Mouse (Mus musculus): ENCODE measurements at regions not wholly inside any gene's neighbourhood (a gene's known extent, or its start where the extent isn't known, plus 50 kb on each side); places are given as distances from the start of the nearest gene placed in this dataset.

GRCm38 (mm10) chr9:35360139-35361100, 60.5 kb upstream of the Cdon start:
- no peak for DNase-seq (ENCODE audit: low spot score in 2 of 2)

DNA sequence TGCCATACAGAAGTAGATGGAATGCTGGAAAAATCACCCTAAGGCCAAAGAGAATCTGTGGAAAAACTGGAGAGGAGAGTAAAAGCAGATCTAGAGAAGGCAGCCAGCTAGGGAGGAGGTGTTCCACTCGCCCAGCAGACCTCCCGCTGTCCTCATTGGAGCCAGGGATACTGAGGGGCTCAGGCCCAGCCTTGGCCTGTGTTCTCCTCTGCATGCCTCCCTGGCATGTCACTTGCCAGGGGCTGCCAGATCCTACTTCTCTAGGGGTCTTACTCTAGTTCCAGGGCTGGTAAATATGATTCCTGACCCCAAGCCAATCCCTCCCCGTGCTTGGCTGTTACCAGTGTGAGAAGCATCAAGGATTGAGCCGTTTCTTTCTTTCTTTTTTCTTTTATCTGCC, 59.5 kb upstream of the Cdon start:
- DNase-seq (ENCODE audit: low spot score in 2 of 2): no peak

DNA sequence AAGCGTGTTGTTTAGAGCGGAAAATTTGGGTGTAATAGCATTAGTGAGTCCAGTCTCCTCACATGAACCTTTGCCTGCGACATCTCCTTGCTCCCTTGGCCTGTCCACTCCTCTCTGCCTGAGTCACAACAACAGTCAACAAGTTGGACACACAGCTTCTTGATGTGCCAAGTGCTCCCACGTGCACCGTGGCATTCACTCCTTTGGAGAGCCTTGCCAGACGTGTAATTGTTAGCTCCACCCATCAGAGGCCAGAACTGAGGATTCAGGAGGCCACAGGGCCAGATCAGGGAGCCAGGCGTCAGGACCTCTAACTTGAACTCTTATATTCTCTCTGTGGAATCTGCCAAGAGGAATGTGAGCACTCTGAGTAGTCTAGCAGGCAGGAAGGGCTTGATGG, 58.7 kb upstream of the Cdon start:
- no peak for DNase-seq (ENCODE audit: low spot score in 2 of 2)

DNA sequence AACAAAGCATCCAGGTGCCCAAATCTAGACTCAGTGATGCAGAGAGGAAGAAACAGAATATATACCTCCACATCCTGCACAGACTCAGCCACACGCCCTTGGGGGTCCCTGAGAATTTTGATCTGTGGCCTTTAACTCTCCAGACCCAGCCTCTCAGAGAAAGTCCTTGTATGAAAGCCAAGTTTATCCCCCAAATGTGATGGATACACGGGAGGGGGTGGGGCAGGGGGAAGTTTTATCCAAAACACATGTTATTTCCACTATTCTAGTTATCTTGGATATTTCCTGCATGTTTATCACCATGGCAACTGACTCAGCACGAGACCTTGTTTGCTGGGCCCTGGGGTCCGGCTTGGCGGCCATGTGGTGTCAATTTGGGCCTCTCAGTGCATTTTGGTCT, 57.8 kb upstream of the Cdon start:
- DNase-seq (ENCODE audit: low spot score in 2 of 2): no peak

DNA sequence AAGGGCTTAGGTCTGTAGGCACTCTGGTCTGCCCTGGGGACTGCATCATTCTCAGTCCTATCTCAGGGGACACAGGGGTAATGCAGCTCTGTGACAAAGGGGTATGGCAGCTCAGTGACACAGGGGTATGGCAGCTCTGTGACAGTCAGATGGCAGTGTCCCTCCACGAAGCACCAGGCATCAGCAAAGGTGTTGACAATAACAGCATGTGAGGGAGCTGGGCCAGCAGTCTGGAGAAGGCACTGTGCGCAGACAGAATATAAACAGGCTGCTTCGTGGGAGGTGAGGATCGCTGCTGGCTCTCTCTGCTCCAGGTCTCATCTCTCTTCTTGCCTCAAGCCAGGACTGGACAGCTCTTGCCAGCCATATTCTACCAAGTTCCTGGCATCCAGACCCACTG, 57.0 kb upstream of the Cdon start:
- DNase-seq (ENCODE audit: low spot score in 2 of 2): no peak

GRCm38 (mm10) chr9:35365975-35366374, 55.0 kb upstream of the Cdon start:
- no peak for DNase-seq (ENCODE audit: low spot score in 2 of 2)

DNA sequence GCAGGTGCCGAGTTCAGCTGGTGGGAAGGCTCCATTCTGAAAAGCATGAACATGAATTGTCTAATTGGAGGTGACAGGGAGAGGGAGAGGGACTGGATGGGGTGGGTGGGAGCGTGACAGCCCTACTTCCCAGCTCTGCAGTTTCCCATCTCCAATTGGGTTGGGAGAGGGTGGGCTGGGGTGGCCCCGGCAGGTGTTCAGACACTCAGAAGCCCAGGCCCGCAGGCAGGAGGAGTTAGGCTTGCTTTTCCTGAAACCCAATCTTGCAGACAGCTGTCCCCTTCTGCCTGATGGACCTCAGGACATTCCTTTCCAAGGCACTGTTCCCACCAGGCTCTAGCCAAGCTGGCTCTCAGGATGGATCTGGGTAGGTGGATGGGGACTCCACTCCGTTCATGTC, 51.9 kb upstream of the Cdon start:
- DNase-seq (ENCODE audit: low spot score in 2 of 2): no peak

DNA sequence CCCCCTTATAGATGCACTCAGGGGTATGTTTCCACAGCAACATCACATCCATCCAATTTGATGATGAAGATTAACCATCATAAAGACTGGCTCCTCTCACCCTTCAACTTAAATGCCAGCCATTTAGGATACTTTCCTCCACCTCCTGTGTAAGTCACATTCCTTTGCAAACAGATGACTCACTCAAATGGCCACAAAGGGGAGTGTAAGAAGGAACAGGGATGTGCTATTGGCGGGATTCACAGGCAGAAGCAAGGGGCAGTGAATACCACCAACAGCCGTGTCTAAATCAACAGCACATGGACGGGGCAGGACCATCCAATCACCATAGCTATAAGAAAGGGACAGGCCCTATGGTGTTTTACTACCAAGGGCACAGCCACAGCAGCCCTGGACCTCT, 50.9 kb upstream of the Cdon start:
- no peak for DNase-seq (ENCODE audit: low spot score in 2 of 2)

GRCm38 (mm10) chr9:35370895-35371294, 50.0 kb upstream of the Cdon start:
- DNase-seq (ENCODE audit: low spot score in 2 of 2): no peak

Measured in adrenal gland, postnatal 4 days (tissue).